Mouse (Mus musculus) thymus, adult 2 months (tissue): ENCODE results near the gene Drd4. TPM values are rescaled to one million over a fixed set of nuclear protein-coding genes. Genes with fewer than 3 reads are reported as not detected.

ENCODE experiments used
- DNase-seq: peaks from one replicate; pipeline ENCODE4 v3.0.0; 2021
- H3K27ac ChIP-seq: fragments of 200-500 bp; 2 replicates; pipeline ENCODE4 v1.5.1; 2012; ENCODE audit warnings: low read length, control low read depth; ENCODE audit not compliant: control insufficient read depth, insufficient read depth
- H3K27me3 ChIP-seq: fragments of 200-500 bp; 2 replicates; pipeline ENCODE4 v1.6.1; 2012; ENCODE audit warnings: mild to moderate bottlenecking, low read length, moderate library complexity, mixed read lengths; ENCODE audit not compliant: control insufficient read depth, insufficient read depth
- H3K36me3 ChIP-seq: fragments of 200-500 bp; 2 replicates; pipeline ENCODE4 v1.6.1; 2012; ENCODE audit warnings: mild to moderate bottlenecking, low read length, moderate library complexity; ENCODE audit not compliant: control insufficient read depth, insufficient read depth
- H3K4me1 ChIP-seq: fragments of 200-500 bp; replicated peaks from 2 replicates; pipeline ENCODE4 v1.6.1; 2012; ENCODE audit warnings: low read length; ENCODE audit not compliant: control insufficient read depth, insufficient read depth
- H3K4me3 ChIP-seq: fragments of 200-500 bp; 2 replicates; pipeline ENCODE4 v1.5.1; 2012; ENCODE audit warnings: mild to moderate bottlenecking, low read length, control low read depth, moderate library complexity; ENCODE audit not compliant: control insufficient read depth, insufficient read depth
- CTCF ChIP-seq: fragments of 200-500 bp; IDR thresholded peaks from 2 replicates; pipeline ENCODE4 v1.5.1; 2012; ENCODE audit warnings: mild to moderate bottlenecking, control low read depth, low read length, moderate library complexity, borderline replicate concordance; ENCODE audit not compliant: control insufficient read depth, poor library complexity, insufficient read depth; ENCODE audit errors: extremely low read depth
- POLR2A ChIP-seq: fragments of 200-500 bp; IDR thresholded peaks from 2 replicates; pipeline ENCODE4 v1.6.1; 2012; ENCODE audit warnings: mild to moderate bottlenecking, low read length, control low read depth, moderate library complexity; ENCODE audit not compliant: control insufficient read depth, poor library complexity, insufficient read depth; ENCODE audit errors: extremely low read depth
- WGBS: fragments of 180-500 bp; shearing (Covaris S2); methylation state at CpG from one replicate; pipeline ENCODE4 v1.1.7; 2018; 5-methylcytosine and 5-hydroxymethylcytosine counted together
- polyA plus RNA-seq: library from polyadenylated mRNA; depleted of rRNA; stranded (reverse); fragments of >200 nt; gene quantifications from 2 replicates; pipeline ENCODE4 v1.2.3, GENCODE M21; 2012

Drd4 gene
- polyA plus RNA-seq, 1 experiment: 0.47 TPM

DNA sequence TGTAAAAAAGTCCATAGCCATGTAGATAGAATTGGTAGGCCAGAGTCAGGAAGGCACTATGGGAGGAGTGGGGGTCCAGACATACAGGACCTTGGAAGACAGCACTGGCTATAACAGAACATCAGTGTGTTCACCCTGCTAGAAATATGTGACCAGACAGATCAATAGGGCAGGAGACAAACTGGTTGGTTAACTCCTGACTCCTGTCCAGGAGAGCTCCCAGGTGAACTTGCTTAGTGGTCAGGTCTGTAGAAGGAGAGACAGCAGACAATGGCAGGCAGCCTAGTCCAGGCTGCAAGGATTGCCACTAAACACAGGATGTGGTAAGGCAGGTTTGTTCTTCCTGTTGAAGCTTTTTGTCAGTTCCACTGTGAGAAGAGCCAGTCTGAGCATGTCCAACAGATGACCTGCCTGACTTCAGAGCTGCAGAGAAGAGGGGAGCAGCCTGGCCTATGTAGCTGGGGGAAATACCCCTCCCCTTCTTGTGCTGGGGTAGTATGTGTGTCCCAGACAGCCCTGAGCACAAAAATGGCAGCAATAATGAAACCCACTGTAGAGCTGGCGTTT is 11.0 kb downstream of the Drd4 start:
- no peaks in the 10 kb centered on the region for H3K27me3 ChIP-seq
- H3K4me3 ChIP-seq: no peak overlapping the region
- peaks cover 10% of the 10 kb centered on the region for H3K4me1 ChIP-seq
- H3K36me3 ChIP-seq: peaks cover 30% of the 10 kb centered on the region
- H3K27ac ChIP-seq: peak overlapping the region; percentile 56
- peak; percentile 48 for DNase-seq
- WGBS: 36% methylated on average over 1 of the region's 1 CpGs
- no peak for TF ChIP-seq CTCF
- no peak for TF ChIP-seq POLR2A

DNA sequence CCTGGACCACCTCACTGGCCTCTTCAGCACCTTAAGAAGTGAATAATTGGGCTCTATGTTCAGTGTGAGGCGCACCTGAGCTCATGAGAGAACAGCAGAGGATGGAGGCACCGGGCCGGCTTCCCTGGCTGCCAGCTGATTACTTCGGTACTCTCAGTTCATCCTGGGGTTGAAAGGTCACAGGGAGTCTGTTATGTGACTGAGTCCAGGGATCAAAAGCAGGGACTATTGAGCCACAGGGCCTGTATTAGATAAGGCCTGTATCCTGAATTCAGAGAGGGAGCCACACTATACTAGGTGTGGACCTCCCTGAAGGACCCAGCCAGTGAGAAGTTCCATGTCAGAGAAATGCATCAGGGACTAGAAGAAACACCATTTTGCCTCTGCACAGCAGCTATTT is 12.7 kb downstream of the Drd4 start:
- no peak overlapping the region for H3K4me3 ChIP-seq
- 98% methylated on average over 4 of the region's 4 CpGs for WGBS
- H3K36me3 ChIP-seq: peaks cover 41% of the 10 kb centered on the region
- H3K27ac ChIP-seq: no peak overlapping the region
- H3K27me3 ChIP-seq: no peaks in the 10 kb centered on the region
- TF ChIP-seq POLR2A: no peak
- TF ChIP-seq CTCF: no peak
- DNase-seq: no peak
- H3K4me1 ChIP-seq: peaks cover 10% of the 10 kb centered on the region

GRCm38 (mm10) chr7:141314416-141314815 is 22.6 kb downstream of the Drd4 start:
- 90% methylated on average over 2 of the region's 2 CpGs for WGBS
- Histone ChIP-seq H3K4me1 (no peaks in the 10 kb centered on the region), H3K27ac (no peak overlapping the region), H3K36me3 (peaks cover 68% of the 10 kb centered on the region), H3K27me3 (no peaks in the 10 kb centered on the region), H3K4me3 (no peak overlapping the region)
- TF ChIP-seq POLR2A (no peak), CTCF (no peak)
- DNase-seq: no peak

DNA sequence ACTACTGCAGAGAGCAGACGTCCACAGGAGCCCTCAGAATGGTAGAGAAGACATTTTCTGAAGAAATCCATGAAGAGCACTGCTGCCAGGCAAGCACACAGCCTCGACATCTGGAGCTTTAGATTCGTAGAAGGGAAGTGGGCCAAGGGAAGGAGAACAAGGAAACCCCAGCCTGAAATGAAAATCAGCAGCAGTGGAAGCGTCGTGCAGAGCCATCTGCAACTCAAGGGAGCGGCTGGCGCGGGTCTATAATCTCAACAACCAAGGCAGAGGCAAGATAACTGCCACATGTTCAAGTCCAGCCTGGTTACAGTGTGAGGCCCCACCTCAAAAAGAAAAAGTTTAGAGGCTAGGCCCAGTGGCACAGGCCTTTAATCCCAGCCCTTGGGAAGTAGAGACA is 23.3 kb downstream of the Drd4 start:
- Histone ChIP-seq H3K4me3 (no peak overlapping the region), H3K4me1 (no peaks in the 10 kb centered on the region), H3K36me3 (peaks cover 65% of the 10 kb centered on the region), H3K27ac (no peak overlapping the region), H3K27me3 (no peaks in the 10 kb centered on the region)
- 87% methylated on average over 8 of the region's 8 CpGs for WGBS
- TF ChIP-seq POLR2A (no peak), CTCF (no peak)
- no peak for DNase-seq

DNA sequence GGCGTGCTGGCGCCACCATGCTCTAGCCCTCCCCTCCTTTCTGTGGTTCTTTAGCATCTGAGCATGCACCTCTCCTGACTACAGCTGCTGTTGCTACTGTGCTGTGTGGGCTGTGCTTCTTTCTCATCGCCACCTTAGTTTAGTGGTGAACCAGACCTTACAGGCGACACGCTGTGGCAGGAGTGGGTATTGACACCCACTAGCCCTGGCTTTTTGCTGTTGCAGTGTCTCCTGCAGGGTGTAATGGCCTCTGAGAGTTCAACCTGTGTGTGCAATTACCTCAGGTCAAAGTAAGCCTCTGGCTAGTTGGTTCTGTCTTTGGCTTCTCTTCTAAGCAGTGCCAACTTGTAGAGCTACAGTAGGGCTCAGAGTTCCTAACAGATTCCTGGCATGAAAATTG is 24.2 kb downstream of the Drd4 start:
- Histone ChIP-seq H3K4me3 (no peak overlapping the region), H3K36me3 (peaks cover 65% of the 10 kb centered on the region), H3K27ac (no peak overlapping the region), H3K4me1 (no peaks in the 10 kb centered on the region), H3K27me3 (no peaks in the 10 kb centered on the region)
- WGBS: 59% methylated on average over 5 of the region's 5 CpGs
- peak; percentile 63; the same call in 1 of the 2 replicates for TF ChIP-seq CTCF
- no peak for TF ChIP-seq POLR2A
- DNase-seq: peak; percentile 76

GRCm38 (mm10) chr7:141317619-141318132 is 25.9 kb downstream of the Drd4 start:
- no peak for DNase-seq
- no peaks in the 10 kb centered on the region for H3K27me3 ChIP-seq
- no peaks in the 10 kb centered on the region for H3K4me1 ChIP-seq
- H3K4me3 ChIP-seq: no peak overlapping the region
- TF ChIP-seq POLR2A (no peak), CTCF (no peak)
- H3K27ac ChIP-seq: no peak overlapping the region
- 87% methylated on average over 1 of the region's 1 CpGs for WGBS
- H3K36me3 ChIP-seq: peaks cover 69% of the 10 kb centered on the region
